Mouse (Mus musculus): ENCODE results near the gene Vps4b. TPM values are rescaled to one million over a fixed set of nuclear protein-coding genes. Genes with fewer than 3 reads are reported as not detected.

Vps4b gene
- total and polyA plus RNA-seq, 3 experiments: 5.9 to 30.1 (median 29.8) TPM

- DNase-seq: no peak
- H3K4me3 ChIP-seq: no peak overlapping the region
- H3K9ac ChIP-seq (ENCODE audit: low read depth, low read length): no peak overlapping the region
- H3K36me3 ChIP-seq (ENCODE audit: control insufficient read depth, insufficient read depth, low read length): no peaks in the 10 kb centered on the region
- H3K27ac ChIP-seq: no peak overlapping the region
- H3K27me3 ChIP-seq (ENCODE audit: control insufficient read depth, insufficient read depth, low read length): no peaks in the 10 kb centered on the region
- H3K4me1 ChIP-seq (ENCODE audit: control insufficient read depth, insufficient read depth, low read length): peaks cover 3% of the 10 kb centered on the region; the same call in 1 of the 2 replicates
- intact Hi-C loops (cut with DNase I): no loop called here
- WGBS: 91% methylated on average over 13 of the region's 13 CpGs
- no peaks in the 10 kb centered on the region for H3K79me2 ChIP-seq (replicated peaks; ENCODE audit: control insufficient read depth, insufficient read depth, low read length)
- TF ChIP-seq POLR2A (IDR thresholded peaks at IDR 0.05; ENCODE audit: insufficient read depth, low read depth, low read length) (no peak), CTCF (IDR thresholded peaks at IDR 0.05) (no peak), EP300 (IDR thresholded peaks at IDR 0.05; ENCODE audit: insufficient read depth, low read depth, low read length) (no peak)
These were observed 81.1 kb downstream of the Vps4b start for GRCm38 (mm10) chr1:106715111-106716083.

- no peak for TF ChIP-seq CTCF (IDR thresholded peaks at IDR 0.05)
- no peak for TF ChIP-seq EP300 (IDR thresholded peaks at IDR 0.05; ENCODE audit: insufficient read depth, low read depth, low read length)
- TF ChIP-seq POLR2A (IDR thresholded peaks at IDR 0.05; ENCODE audit: insufficient read depth, low read depth, low read length): no peak
- no peaks in the 10 kb centered on the region for H3K79me2 ChIP-seq (replicated peaks; ENCODE audit: control insufficient read depth, insufficient read depth, low read length)
- H3K4me1 ChIP-seq (ENCODE audit: control insufficient read depth, insufficient read depth, low read length): peaks cover 3% of the 10 kb centered on the region
- no peak for DNase-seq
- peak overlapping the region; percentile 81 for H3K27ac ChIP-seq
- no peaks in the 10 kb centered on the region for H3K27me3 ChIP-seq (ENCODE audit: control insufficient read depth, insufficient read depth, low read length)
- WGBS: 4% methylated on average over 21 of the region's 21 CpGs
- intact Hi-C loops (cut with DNase I): loop anchor here (1.0 kb wide), 1 partner anchor 45 kb away; the partner anchor contains the start of gene Kdsr
- peak overlapping the region; percentile 91 for H3K4me3 ChIP-seq
- peak overlapping the region; percentile 96 for H3K9ac ChIP-seq (ENCODE audit: low read depth, low read length)
- peaks cover 2% of the 10 kb centered on the region; the same call in 1 of the 2 replicates for H3K36me3 ChIP-seq (ENCODE audit: control insufficient read depth, insufficient read depth, low read length)
These were observed 82.0 kb downstream of the Vps4b start for GRCm38 (mm10) chr1:106714530-106714981.

Other genes with a start within 250 kb of the Vps4b start
- gene Bcl2, start 82.5 kb downstream of the Vps4b start, total RNA-seq (2021): 1 to 10 TPM; 3.5 to 5.0 TPM
- 1.3 and 1.9 TPM in 2 replicates for gene Bcl2, start 82.5 kb downstream of the Vps4b start, polyA plus RNA-seq (2012; rRNA removed)
- gene Kdsr, start 37.0 kb downstream of the Vps4b start, total RNA-seq (2021): 1 to 10 TPM; 5.9 to 6.2 TPM
- gene Kdsr, start 37.0 kb downstream of the Vps4b start, polyA plus RNA-seq (2012; rRNA removed): 2.6 and 3.1 TPM in 2 replicates
- not detected for gene Serpinb5, start 64.4 kb upstream of the Vps4b start, total RNA-seq (2021)
- 0.06 TPM in 1 of 2 replicates, not detected in the other for gene Serpinb5, start 64.4 kb upstream of the Vps4b start, polyA plus RNA-seq (2012; rRNA removed)
- not detected for gene Serpinb12, start 137.7 kb upstream of the Vps4b start, total RNA-seq (2021)
- not detected in 2 replicates for gene Serpinb12, start 137.7 kb upstream of the Vps4b start, polyA plus RNA-seq (2012; rRNA removed)
- not detected for gene Serpinb13, start 184.3 kb upstream of the Vps4b start, total RNA-seq (2021)
- not detected in 2 replicates for gene Serpinb13, start 184.3 kb upstream of the Vps4b start, polyA plus RNA-seq (2012; rRNA removed)

All from heart, adult 2 months (tissue).